Mouse (Mus musculus) NIH3T3 (cell line): ENCODE results near the gene Cacna1a.
"Not testable (repeated sequence)": the region's sequence is repeated elsewhere in the genome, so short reads cannot be mapped to it uniquely, and the experiment has no call there.

Source experiments
- DNase-seq: peaks from one replicate; pipeline ENCODE4 v3.0.0-alpha.2; 2012; ENCODE audit warnings: low read depth

Gene Cacna1a

DNA sequence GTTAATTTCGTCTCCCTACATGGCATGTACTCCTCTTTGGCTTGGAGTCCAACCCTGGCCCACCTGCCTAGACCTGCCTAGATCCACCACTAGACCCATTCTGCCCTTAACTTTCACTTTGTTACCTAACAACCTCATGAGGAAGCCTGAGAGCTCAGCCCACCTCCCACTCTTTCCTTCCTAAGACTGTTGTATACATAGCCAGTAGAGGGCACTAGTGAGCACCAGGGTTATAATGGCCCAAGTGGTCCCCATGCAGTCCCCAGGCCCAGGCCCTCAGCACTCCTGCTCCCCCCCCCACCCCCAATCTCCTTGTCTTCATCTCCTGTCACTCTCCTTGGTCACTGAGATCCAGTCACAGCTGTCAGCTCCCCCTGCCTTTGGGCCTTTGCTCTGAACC is 86.2 kb downstream of the Cacna1a start:
- DNase-seq = no peak

DNA sequence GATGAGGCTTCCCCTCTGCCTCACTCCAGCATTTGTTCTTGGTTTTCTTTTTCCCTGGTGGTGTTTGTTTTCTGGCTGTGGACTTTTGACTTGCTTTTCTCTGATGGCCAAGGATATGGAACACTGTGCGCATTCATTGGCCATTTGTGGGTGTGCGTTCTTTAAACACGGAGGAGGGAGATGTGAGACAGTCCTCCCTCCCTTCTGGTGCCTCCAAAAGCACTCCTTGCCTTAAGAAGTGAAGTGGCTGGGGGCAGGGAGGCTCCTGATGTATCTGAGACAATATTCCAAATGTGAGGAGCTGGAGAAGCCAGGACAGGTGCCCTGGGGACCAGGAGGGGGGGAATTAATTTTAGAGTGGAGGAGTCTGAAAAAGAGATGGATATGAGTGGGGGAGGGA is 89.1 kb downstream of the Cacna1a start:
- no peak for DNase-seq

DNA sequence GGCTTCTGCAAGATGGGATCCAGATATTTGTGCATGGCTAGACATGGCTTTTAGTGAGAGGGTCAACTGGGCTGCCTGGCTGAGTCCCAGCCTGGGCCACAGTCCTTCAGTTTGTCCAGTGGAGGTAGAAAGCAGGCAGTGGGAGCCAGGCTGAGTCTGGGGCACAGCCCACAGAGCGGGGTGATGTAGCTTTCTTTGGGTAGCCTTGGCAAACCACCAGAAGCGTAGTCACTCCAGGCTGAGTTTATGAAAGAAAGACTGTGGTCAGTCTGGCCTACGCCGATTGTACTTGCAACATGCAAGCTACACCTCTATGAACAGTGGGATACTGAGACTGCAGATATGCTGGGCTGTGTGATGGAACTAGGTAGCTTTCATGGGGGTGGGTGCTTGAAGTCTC is 94.8 kb downstream of the Cacna1a start:
- DNase-seq = peak; percentile 82

DNA sequence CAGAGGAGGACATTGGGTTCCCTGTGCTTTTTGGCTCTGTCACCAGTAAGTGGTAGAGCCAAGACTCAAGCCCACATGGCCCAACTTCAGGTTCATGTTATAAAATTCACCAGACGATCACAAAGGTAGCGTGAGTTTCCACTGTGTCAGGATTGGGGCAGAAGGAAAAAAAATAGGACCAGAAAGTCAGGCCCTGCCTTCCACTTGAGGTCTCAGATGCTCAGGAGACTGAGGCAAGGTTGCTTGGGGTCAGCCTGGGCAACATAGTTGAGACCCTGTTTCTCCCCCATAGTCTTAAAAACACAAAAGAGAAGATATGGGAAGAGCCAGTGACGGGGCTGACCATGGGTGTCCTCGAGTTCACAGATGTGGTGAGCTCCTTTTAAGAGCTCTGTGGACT is 97.1 kb downstream of the Cacna1a start:
- DNase-seq = no peak

DNA sequence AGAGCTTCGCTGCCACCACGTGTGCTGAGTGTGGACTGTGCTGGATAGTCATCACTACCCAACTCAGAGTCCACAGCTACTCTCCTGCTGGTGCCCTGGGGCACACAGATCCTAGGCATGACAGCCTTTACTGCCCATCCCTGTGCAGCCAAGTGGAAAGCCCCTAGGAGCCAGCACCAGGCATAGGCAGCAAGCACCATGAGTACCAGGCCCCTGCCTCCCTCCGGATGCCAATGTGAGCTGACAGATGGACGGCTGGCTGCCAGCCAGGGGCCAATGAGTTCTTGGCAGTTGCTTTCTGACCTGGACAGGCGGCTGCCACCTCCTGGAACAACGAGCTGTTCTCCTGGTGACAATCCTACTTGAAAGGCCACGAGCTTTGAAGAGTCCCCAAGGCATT is 97.6 kb downstream of the Cacna1a start:
- DNase-seq = no peak

DNA sequence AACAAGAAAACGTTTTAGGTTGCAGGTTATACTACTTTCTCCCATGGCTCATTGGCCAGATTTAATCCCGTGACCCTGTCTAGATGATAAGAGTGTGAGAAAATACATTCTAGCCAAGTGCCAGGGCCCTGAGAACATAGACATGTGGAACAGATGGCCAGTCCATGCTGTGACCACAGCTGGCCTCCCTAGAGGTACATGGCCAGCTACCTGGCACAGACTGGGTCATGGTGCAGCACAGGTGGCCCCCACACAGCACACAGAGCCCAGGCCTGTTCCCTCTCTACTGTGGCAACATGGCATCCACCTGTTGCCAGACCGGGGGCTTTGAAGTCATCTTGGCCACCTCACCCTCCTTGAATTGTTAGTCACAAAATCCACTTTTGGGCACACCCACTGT is 101.0 kb downstream of the Cacna1a start:
- DNase-seq = no peak

DNA sequence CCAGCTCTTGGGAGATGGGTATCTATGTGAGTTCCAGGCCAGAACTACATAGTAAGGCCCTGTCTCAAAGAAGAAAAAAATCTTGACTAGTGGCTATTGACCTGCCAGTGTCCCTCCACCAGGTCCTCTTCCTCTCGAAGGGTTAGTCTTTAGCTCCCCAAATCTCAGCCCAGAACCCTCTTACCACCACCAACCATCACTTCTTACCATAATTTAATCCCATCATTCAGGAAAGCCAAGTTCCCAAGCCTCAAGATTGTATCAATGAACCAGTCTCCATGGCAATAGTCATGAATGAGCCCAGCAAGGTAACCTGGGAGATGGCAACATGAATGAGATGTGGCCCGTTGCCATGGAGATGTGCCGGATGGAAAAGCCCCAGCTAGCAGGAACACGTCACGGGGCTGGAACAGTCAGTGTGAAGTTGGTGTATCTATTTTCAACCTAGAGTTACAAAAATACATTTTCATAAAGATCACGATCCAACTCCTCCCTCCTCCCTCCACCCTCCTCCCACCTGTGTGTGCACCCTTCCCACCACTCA is 106.4 kb downstream of the Cacna1a start:
- no peak for DNase-seq

DNA sequence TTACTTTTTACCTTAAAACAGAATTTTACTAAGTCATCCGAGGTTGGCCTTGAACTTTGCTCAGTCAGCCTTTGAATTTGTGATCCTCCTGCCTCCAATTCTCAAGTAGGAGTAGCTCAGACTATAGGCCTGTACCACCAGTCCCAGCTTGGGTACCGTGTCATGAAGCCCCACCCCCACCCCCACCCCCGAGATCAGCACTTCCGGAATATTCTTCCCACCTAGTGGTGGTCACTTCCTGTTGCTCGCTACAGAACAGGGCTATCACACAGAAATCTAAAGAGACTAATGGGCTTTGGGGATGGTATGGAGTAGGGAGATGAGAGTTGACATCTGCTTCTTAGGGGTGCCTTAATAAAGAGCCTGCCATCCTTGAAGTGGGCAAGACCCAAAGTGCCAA is 112.9 kb downstream of the Cacna1a start:
- DNase-seq = peak; percentile 82

DNA sequence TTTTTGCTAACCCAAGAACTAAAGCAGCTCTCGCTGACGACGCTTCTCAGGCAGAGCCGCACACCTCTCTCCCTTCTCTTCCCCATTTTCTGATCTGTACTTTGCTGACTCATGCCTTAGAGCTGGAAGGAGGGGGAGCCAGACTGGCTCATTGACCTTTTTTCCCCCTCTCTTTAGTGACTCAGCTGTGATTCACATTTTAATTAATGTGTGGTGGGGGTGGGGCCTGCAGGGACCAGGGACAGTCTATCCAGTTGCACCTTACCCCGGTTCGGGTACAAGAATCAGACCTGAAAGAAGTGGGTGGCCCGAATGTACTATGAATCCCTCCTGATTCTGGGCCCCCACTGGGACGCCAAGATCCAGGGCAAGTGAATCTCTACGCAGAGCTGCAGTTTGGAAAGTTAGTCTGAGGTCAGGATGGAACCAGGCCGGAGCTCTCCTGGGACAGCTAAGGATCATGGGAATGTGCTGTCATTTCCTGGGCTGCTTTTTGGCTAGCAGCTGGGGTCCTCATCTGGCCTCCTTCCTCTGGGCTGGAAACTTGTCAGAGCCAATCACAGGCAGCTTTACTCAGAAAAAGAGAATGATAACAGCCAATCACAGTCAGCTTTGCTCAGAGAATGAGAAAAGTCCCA is 113.5 kb downstream of the Cacna1a start:
- DNase-seq = peak; percentile 98

DNA sequence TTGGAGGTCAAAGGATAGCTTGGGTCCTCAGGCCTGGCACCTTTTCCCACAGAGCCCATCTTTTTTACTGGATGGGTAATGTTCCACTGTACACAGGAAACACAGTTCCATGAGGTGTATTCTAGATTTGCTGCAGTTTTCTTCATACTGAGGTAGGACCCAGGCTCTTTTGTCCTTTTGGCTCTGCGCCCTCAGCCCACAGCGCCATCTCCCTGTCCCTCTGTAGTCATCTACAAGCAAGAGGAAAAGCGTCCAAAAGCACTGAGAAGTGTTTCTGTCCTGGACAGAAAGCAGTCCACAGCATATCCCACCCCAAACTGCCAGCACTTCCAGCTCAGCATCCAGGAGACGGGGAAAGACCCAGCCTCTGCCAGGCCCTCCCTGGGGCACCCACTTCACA is 114.4 kb downstream of the Cacna1a start:
- no peak for DNase-seq

DNA sequence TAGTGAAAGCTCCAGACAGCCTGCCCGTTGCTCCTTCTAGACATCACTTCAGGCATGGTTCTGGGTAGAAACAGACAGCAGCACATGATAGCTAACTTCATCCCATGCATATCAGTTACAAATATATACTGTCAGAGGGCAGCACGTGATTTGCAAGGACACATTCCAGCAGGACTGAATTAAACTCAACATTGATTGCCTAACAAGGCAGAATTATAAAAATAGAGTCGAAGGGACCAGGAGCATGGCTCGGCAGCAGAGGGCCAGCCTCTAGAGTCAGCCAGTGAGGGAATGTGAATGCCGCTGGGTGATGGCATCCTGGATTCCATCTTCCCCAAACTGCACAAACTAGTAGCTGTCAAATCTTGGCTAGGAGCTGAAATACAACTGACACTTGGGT is 119.0 kb downstream of the Cacna1a start:
- no peak for DNase-seq

DNA sequence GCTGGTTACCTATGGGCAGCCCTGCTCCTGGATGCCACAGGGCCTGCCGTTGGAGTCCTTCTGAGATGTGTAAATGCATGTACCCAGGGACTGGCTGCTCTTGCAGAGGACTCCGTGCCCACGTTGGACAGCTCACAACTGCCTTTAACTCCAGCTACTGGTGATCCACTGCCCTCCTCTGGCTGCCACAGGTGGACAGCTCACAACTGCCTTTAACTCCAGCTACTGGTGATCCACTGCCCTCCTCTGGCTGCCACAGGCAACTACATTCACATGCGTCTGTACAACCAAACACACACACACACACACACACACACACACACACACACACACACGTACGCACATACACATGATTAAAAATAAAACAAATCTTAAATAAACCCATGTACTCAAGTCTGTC is 121.5 kb downstream of the Cacna1a start:
- not testable (repeated sequence) for DNase-seq

DNA sequence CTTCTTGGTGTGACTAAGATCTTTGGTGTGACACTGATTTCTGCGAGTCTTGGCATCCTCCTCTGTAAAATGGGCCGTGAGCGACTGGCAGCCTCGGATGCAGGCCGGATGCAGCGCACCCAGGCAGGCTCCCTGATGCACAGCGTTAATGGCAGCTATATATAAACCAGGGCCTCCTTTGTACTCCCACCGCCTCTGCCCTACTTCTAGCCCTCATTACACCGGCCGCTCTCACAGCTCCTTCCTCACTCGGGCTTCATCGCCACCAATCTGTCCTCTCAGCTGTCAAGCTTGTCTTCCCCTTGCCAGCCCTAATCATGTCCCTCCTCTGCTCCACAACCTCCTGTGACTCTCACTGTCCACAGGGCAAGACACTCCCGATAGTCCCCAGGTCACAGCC is 123.4 kb downstream of the Cacna1a start:
- DNase-seq = no peak

DNA sequence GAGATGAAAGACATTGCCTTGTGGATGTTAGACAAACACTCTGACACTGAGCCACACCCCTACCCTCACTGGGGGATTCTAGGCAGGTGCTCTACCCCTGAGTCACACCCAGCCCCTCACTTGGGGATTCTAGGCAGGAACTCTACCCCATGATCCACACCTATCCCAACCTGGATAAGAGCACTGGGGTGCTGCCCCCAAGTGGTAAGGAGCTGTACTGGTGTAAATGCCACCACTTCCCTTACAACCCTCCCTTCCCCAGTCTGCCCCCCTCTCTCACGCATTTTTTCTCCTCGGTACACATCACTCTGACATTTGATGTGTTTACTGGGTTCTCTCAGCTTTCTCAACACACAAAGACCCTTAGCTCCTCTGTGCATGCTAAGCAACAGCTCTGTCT is 125.5 kb downstream of the Cacna1a start:
- DNase-seq = peak; percentile 72

DNA sequence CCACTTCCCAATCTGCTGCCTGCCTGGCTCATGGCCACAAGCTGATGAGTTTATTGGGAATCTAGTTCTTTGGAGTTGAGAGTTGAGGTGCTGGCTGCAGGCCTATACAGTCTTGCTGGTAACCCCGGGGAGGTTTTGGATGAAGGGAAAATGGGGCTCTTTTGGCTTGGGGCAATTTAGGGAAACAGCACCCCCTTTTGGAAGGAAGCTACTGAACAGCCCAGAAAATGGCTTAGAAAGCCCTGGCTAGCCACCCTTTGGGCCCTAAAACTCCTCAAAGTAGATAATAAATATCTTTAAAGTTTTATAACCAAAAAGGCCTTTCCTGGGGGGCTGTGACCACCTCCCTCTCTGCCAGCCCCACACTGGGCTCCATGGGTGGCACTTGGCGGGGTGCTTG is 129.9 kb downstream of the Cacna1a start:
- DNase-seq = peak; percentile 65

DNA sequence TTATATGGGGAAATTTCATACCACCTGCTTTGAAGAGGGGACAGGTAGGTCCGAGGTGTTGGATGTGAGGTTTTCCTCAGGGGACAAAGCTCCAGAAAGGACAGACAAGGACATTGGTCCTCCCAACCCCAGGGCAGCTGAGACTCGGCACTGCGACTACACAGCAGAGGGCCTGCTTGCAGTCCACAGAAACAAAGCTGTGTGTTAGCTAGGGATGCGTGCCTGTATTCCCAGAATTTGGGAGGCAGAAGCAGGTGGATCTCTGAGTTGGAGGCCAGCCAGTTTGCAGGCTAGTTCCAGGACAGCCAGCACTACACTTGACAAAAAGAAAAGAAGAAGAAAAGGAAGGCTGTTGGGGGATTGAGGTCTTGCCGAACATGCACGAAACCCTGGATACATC is 130.5 kb downstream of the Cacna1a start:
- no peak for DNase-seq

DNA sequence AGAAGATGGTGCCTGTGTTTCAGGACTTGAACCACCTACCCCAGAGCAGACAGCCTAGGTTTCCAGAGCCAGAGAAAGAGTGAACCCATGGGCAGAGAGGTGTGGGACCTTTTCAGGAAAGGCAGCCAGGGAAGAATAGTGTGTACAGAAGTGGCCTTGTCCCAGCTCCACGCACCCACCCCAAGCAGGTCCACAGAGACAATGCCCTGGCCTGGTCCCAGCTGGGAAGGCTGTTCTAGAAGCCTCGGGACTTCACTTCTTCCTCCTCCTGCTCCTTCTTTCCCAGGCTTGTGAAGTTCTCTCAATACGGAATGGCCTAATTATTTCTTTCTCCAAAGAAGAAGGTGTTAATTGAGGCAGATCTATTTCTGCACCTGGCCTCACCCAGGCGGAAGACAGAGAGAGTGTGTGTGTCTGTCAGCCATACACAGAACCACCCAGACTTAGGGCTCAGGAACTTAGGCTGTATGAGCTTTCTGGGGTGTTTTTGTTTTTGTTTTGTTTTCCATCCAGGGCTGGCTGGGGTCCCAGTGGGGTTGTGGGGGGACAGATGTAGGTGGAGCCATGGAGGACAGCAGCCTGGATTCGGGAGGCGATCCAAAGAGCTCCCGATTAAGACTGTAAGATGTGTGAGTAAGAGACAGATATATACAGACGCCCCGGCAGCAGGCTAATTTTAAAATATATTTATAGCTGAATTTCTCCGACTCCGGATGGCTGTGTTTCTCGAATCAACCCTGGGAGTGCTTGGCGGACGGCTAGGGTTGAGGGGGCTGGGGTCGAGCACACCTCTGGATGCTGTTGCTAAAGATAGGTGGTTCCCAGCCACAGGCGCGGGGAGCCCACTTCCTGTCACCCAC is 131.8 kb downstream of the Cacna1a start:
- no peak for DNase-seq

DNA sequence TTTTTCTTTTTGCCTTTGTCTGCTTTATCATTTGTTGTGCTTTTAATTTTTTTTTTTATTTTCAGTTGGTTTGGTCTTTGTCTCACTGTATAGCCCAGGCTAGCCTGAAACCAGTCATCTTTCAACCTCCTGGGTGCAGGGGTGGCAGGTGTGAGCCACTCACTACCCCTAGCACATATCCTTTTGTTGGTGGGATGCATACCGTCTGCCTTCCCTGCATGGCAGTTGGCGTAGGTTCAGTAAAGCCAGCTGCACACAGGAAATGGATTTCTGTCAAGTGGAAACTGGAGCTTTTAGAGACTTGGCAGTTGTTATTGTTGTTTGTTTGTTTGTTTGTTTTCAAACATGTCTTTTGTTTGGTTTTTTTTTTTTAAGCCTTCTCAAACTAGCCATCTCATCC is 132.8 kb downstream of the Cacna1a start:
- no peak for DNase-seq

DNA sequence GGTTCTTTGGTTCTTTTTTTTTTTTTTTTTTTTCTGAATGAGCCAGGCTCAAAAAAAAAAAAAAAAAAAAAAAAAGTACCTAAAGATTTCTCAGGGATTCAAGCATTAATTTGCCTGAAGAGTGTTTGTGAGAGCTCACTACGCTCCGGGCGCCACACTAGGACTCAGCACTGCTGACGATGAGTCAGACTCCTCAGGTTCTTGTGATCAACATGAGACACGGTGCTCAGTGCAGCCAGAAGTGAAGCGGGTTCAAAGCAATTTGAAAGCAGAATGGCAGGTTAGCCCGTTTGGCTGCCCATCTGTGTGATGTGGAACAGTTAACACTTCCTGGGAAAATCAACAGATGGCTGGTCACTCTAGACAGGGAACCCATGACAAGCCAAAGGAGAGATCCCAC is 139.8 kb downstream of the Cacna1a start:
- DNase-seq = peak; percentile 52

DNA sequence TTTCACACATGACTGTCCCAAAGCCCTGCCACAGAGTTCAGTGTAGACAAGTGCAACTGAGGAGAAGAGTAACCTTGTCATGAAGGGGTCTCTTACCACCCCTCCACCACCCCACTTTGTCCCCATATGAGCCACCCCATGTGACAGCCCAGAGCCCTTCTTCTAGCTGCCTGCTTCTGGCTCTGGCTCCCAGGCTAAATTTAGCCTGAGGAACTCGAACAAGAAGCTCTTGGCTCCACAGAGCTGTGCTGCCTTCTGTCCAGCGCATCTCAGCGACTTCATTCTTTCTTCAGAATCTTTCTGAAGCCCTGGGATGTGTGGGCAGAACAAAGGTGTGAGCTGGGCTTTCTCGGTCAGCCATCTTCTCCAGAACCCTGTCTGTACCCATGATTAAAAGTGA is 141.3 kb downstream of the Cacna1a start:
- no peak for DNase-seq

DNA sequence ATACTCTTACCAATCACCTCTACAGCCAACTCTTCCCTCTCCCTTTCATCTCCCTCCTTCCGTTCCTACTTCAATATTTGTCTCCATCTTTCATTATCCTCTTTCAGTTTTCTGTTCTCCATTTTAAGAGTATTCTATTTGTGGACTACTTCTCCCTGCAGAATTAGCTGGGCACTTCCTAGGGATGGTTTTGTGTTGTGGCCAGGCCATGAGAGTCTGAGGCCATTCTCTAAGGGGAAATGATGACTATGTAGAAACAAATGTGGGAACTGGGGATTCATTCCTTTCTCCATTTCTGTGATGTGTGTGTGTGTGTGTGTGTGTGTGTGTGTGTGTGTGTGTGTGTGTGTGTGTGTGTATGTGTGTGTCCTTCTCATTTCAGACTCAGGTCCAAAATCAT is 144.5 kb downstream of the Cacna1a start:
- no peak for DNase-seq

DNA sequence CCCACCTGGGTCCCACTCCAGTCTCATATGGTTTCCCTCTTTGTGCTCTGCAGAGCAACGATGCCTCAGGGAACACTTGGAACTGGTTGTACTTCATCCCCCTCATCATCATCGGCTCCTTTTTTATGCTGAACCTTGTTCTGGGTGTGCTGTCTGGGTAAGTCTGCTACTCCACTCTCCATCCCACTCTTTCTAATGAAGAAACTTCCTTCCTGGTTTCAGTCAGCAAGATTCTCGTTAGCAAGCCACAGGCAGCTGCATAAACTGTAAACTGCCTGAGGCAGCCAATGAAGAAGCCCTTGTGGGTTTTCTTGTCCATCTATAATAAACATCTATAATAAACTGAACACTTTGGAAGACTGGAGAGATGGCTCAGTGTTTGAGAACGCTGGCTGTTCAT is 145.1 kb downstream of the Cacna1a start:
- no peak for DNase-seq

DNA sequence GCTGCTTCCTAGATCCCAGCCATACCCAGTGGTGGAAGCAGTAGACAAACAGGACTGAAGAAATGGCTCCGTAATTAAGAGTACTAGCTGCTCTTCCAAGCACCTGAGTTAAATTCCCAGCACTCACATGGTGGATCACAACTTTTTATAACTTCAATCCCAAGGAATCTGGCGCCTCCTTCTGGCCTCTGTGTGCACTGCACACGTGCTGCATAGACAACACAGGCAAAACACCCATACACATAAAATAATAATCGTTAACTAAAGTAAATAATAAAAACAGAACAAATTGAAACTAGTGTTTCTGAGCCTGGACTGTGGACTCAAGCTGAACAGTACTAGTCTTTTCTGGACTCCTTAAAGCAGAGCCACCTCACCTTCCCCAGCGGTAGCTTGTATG is 148.7 kb downstream of the Cacna1a start:
- DNase-seq = no peak

DNA sequence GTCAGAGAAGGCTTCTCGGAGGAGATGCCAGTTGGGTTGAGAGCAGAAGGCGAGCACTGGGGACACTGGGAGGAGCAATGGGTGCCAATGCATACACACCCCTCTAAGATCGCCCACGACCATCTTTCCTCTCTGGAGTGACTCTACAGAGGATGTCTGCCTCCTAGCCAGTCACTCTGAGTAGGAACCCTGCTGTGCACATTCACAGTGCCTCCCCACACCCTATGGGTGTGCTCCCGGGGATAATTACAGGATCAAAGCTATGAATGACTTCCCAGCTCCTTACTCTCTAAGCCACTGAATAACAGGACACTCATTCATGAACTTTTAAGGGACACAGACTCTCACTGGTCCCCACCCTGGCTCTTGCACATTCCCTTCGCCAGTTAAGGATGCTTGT is 151.1 kb downstream of the Cacna1a start:
- DNase-seq = no peak
